Mouse (Mus musculus): ENCODE measurements at regions not wholly inside any gene's neighbourhood (a gene's known extent, or its start where the extent isn't known, plus 50 kb on each side); places are given as distances from the start of the nearest gene placed in this dataset.

GRCm38 (mm10) chr7:35996609-35997008 is 193.8 kb upstream of the Zfp507 start:
- Histone ChIP-seq H3K9me3 (replicated peaks; ENCODE audit: control insufficient read depth, low read length) (no peaks in the 10 kb centered on the region), H3K27me3 (replicated peaks; ENCODE audit: control insufficient read depth, insufficient read depth, low read length) (no peaks in the 10 kb centered on the region), H3K9ac (ENCODE audit: low read length) (no peak overlapping the region), H3K27ac (ENCODE audit: low read depth, low read length) (no peak overlapping the region), H3K4me3 (ENCODE audit: low read depth, low read length) (no peak overlapping the region), H3K36me3 (ENCODE audit: control insufficient read depth, insufficient read depth, low read length) (no peaks in the 10 kb centered on the region), H3K4me2 (ENCODE audit: low read length) (no peak overlapping the region), H3K4me1 (ENCODE audit: control insufficient read depth, insufficient read depth, low read length) (no peaks in the 10 kb centered on the region)
- ATAC-seq (no peak), DNase-seq (ENCODE audit: low spot score) (no peak)
- WGBS, result 89% methylated on average over 5 of the region's 5 CpGs

- ATAC-seq (no peak), DNase-seq (ENCODE audit: low spot score) (no peak)
- H3K4me1 ChIP-seq (ENCODE audit: control insufficient read depth, insufficient read depth, low read length), result no peaks in the 10 kb centered on the region
- no peaks in the 10 kb centered on the region for H3K36me3 ChIP-seq (ENCODE audit: control insufficient read depth, insufficient read depth, low read length)
- WGBS, result 82% methylated on average over 8 of the region's 8 CpGs
- H3K4me2 ChIP-seq (ENCODE audit: low read length), result no peak overlapping the region
- no peak overlapping the region for H3K4me3 ChIP-seq (ENCODE audit: low read depth, low read length)
- H3K9me3 ChIP-seq (replicated peaks; ENCODE audit: control insufficient read depth, low read length), result no peaks in the 10 kb centered on the region
- no peak overlapping the region for H3K9ac ChIP-seq (ENCODE audit: low read length)
- no peak overlapping the region for H3K27ac ChIP-seq (ENCODE audit: low read depth, low read length)
- H3K27me3 ChIP-seq (replicated peaks; ENCODE audit: control insufficient read depth, insufficient read depth, low read length), result no peaks in the 10 kb centered on the region
Measured at GRCm38 (mm10) chr7:35992511-35992910, 189.7 kb upstream of the Zfp507 start.

GRCm38 (mm10) chr7:35991141-35991540 is 188.3 kb upstream of the Zfp507 start:
- H3K27ac ChIP-seq (ENCODE audit: low read depth, low read length), result no peak overlapping the region
- no peak overlapping the region for H3K4me3 ChIP-seq (ENCODE audit: low read depth, low read length)
- no peaks in the 10 kb centered on the region for H3K27me3 ChIP-seq (replicated peaks; ENCODE audit: control insufficient read depth, insufficient read depth, low read length)
- no peaks in the 10 kb centered on the region for H3K4me1 ChIP-seq (ENCODE audit: control insufficient read depth, insufficient read depth, low read length)
- H3K4me2 ChIP-seq (ENCODE audit: low read length), result no peak overlapping the region
- 93% methylated on average over 5 of the region's 5 CpGs for WGBS
- H3K9me3 ChIP-seq (replicated peaks; ENCODE audit: control insufficient read depth, low read length), result no peaks in the 10 kb centered on the region
- no peak overlapping the region for H3K9ac ChIP-seq (ENCODE audit: low read length)
- H3K36me3 ChIP-seq (ENCODE audit: control insufficient read depth, insufficient read depth, low read length), result no peaks in the 10 kb centered on the region
- ATAC-seq (no peak), DNase-seq (ENCODE audit: low spot score) (no peak)

- Histone ChIP-seq H3K27ac (ENCODE audit: low read depth, low read length) (no peak overlapping the region), H3K4me1 (ENCODE audit: control insufficient read depth, insufficient read depth, low read length) (no peaks in the 10 kb centered on the region), H3K9ac (ENCODE audit: low read length) (no peak overlapping the region), H3K27me3 (replicated peaks; ENCODE audit: control insufficient read depth, insufficient read depth, low read length) (no peaks in the 10 kb centered on the region), H3K9me3 (replicated peaks; ENCODE audit: control insufficient read depth, low read length) (no peaks in the 10 kb centered on the region), H3K36me3 (ENCODE audit: control insufficient read depth, insufficient read depth, low read length) (no peaks in the 10 kb centered on the region), H3K4me2 (ENCODE audit: low read length) (no peak overlapping the region), H3K4me3 (ENCODE audit: low read depth, low read length) (no peak overlapping the region)
- 77% methylated on average over 8 of the region's 8 CpGs for WGBS
- DNase-seq (ENCODE audit: low spot score), result peak; percentile 24
- no peak for ATAC-seq
Measured at GRCm38 (mm10) chr7:35989456-35989855, 186.7 kb upstream of the Zfp507 start.

- DNase-seq (ENCODE audit: low spot score), result no peak
- no peaks in the 10 kb centered on the region for H3K36me3 ChIP-seq (ENCODE audit: control insufficient read depth, insufficient read depth, low read length)
Measured at GRCm38 (mm10) chr7:35988449-35989109, 185.8 kb upstream of the Zfp507 start.

GRCm38 (mm10) chr7:35977986-35978385 is 175.2 kb upstream of the Zfp507 start:
- Histone ChIP-seq H3K9me3 (replicated peaks; ENCODE audit: control insufficient read depth, low read length) (no peaks in the 10 kb centered on the region), H3K4me3 (ENCODE audit: low read depth, low read length) (no peak overlapping the region), H3K27me3 (replicated peaks; ENCODE audit: control insufficient read depth, insufficient read depth, low read length) (no peaks in the 10 kb centered on the region), H3K27ac (ENCODE audit: low read depth, low read length) (no peak overlapping the region), H3K36me3 (ENCODE audit: control insufficient read depth, insufficient read depth, low read length) (no peaks in the 10 kb centered on the region), H3K9ac (ENCODE audit: low read length) (no peak overlapping the region), H3K4me1 (ENCODE audit: control insufficient read depth, insufficient read depth, low read length) (no peaks in the 10 kb centered on the region), H3K4me2 (ENCODE audit: low read length) (no peak overlapping the region)
- WGBS, result 92% methylated on average over 9 of the region's 9 CpGs
- no peak for ATAC-seq
- DNase-seq (ENCODE audit: low spot score), result no peak

More at GRCm38 (mm10) chr7:35988449-35989109, 185.8 kb upstream of the Zfp507 start:
- Histone ChIP-seq H3K9ac (ENCODE audit: low read length) (no peak overlapping the region), H3K27ac (ENCODE audit: low read depth, low read length) (no peak overlapping the region), H3K27me3 (replicated peaks; ENCODE audit: control insufficient read depth, insufficient read depth, low read length) (no peaks in the 10 kb centered on the region), H3K4me3 (ENCODE audit: low read depth, low read length) (no peak overlapping the region), H3K4me1 (ENCODE audit: control insufficient read depth, insufficient read depth, low read length) (no peaks in the 10 kb centered on the region), H3K9me3 (replicated peaks; ENCODE audit: control insufficient read depth, low read length) (no peaks in the 10 kb centered on the region), H3K4me2 (ENCODE audit: low read length) (no peak overlapping the region)
- no peak for ATAC-seq
- 73% methylated on average over 13 of the region's 13 CpGs for WGBS

GRCm38 (mm10) chr7:35958731-35959130 is 155.9 kb upstream of the Zfp507 start:
- Histone ChIP-seq H3K9me3 (replicated peaks; ENCODE audit: control insufficient read depth, low read length) (no peaks in the 10 kb centered on the region), H3K9ac (ENCODE audit: low read length) (no peak overlapping the region), H3K27ac (ENCODE audit: low read depth, low read length) (no peak overlapping the region), H3K27me3 (replicated peaks; ENCODE audit: control insufficient read depth, insufficient read depth, low read length) (no peaks in the 10 kb centered on the region), H3K4me2 (ENCODE audit: low read length) (no peak overlapping the region), H3K4me1 (ENCODE audit: control insufficient read depth, insufficient read depth, low read length) (no peaks in the 10 kb centered on the region), H3K36me3 (ENCODE audit: control insufficient read depth, insufficient read depth, low read length) (no peaks in the 10 kb centered on the region), H3K4me3 (ENCODE audit: low read depth, low read length) (no peak overlapping the region)
- ATAC-seq (no peak), DNase-seq (ENCODE audit: low spot score) (no peak)
- 24% methylated on average over 5 of the region's 5 CpGs for WGBS

GRCm38 (mm10) chr7:35958052-35958451 is 155.2 kb upstream of the Zfp507 start:
- no peaks in the 10 kb centered on the region for H3K4me1 ChIP-seq (ENCODE audit: control insufficient read depth, insufficient read depth, low read length)
- WGBS, result 14% methylated on average over 2 of the region's 2 CpGs
- no peak overlapping the region for H3K9ac ChIP-seq (ENCODE audit: low read length)
- no peak overlapping the region for H3K27ac ChIP-seq (ENCODE audit: low read depth, low read length)
- H3K36me3 ChIP-seq (ENCODE audit: control insufficient read depth, insufficient read depth, low read length), result no peaks in the 10 kb centered on the region
- ATAC-seq (no peak), DNase-seq (ENCODE audit: low spot score) (no peak)
- H3K4me2 ChIP-seq (ENCODE audit: low read length), result no peak overlapping the region
- no peak overlapping the region for H3K4me3 ChIP-seq (ENCODE audit: low read depth, low read length)
- H3K27me3 ChIP-seq (replicated peaks; ENCODE audit: control insufficient read depth, insufficient read depth, low read length), result no peaks in the 10 kb centered on the region
- H3K9me3 ChIP-seq (replicated peaks; ENCODE audit: control insufficient read depth, low read length), result no peaks in the 10 kb centered on the region

GRCm38 (mm10) chr7:35948794-35949193 is 146.0 kb upstream of the Zfp507 start:
- Histone ChIP-seq H3K36me3 (ENCODE audit: control insufficient read depth, insufficient read depth, low read length) (no peaks in the 10 kb centered on the region), H3K27me3 (replicated peaks; ENCODE audit: control insufficient read depth, insufficient read depth, low read length) (0 out of 2 replicates have a peak, but pooled peaks cover 4% of the 10 kb centered on the region), H3K27ac (ENCODE audit: low read depth, low read length) (no peak overlapping the region), H3K9me3 (replicated peaks; ENCODE audit: control insufficient read depth, low read length) (no peaks in the 10 kb centered on the region), H3K4me1 (ENCODE audit: control insufficient read depth, insufficient read depth, low read length) (peaks cover 14% of the 10 kb centered on the region), H3K4me2 (ENCODE audit: low read length) (peak overlapping the region; percentile 26), H3K9ac (ENCODE audit: low read length) (no peak overlapping the region), H3K4me3 (ENCODE audit: low read depth, low read length) (peak overlapping the region; percentile 6; the same call in 1 of the 2 replicates)
- ATAC-seq (peak; percentile 35; the same call in 1 of the 2 replicates), DNase-seq (ENCODE audit: low spot score) (no peak)
- WGBS, result 2% methylated on average over 6 of the region's 6 CpGs
